Mouse (Mus musculus): ENCODE data around the gene Ptprz1. TPM values are rescaled to one million over a fixed set of nuclear protein-coding genes. Genes with fewer than 3 reads are reported as not detected.

The Ptprz1 gene
- polyA plus RNA-seq, 1 experiment from 2014 or later: 0.16 TPM

DNA sequence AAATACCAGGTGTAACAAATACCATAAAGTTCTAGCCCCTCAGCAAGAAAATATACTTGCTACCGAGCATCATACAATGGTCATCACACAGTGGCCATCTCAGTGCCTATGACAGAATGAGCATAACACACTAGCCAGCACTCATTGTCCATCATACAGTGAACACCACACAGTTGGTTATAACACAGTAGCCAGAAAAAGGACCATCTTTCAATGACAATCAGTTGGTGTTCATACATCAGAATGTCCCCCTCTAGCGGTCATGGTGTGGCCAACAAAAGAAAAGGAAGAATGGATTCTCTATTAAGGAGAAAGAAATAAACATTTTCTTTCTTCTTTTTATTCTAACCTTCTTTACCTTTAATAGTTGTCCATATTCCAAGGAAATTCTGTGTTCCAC is 92.8 kb downstream of the Ptprz1 start:
- no peak overlapping the region for H3K27ac ChIP-seq (ENCODE audit: low read depth, low read length)
- 50% methylated on average over 2 of the region's 2 CpGs for WGBS
- no peak for DNase-seq (ENCODE audit: low spot score)

GRCm38 (mm10) chr6:22983769-22984519 is 108.6 kb downstream of the Ptprz1 start:
- Histone ChIP-seq H3K27ac (ENCODE audit: low read depth, low read length) (no peak overlapping the region), H3K36me3 (ENCODE audit: control insufficient read depth, insufficient read depth, low read length) (no peaks in the 10 kb centered on the region), H3K9me3 (ENCODE audit: control insufficient read depth, low read length) (0 out of 2 replicates have a peak, but pooled peaks cover 3% of the 10 kb centered on the region), H3K4me3 (ENCODE audit: low read depth, low read length) (no peak overlapping the region), H3K4me1 (replicated peaks; ENCODE audit: control insufficient read depth, insufficient read depth, low read length) (no peaks in the 10 kb centered on the region), H3K9ac (ENCODE audit: low read depth, low read length) (no peak overlapping the region), H3K27me3 (replicated peaks; ENCODE audit: control insufficient read depth, insufficient read depth, low read length) (no peaks in the 10 kb centered on the region), H3K4me2 (no peak overlapping the region)
- 19% methylated on average over 9 of the region's 9 CpGs for WGBS
- no peak for DNase-seq (ENCODE audit: low spot score)
- ATAC-seq (replicated peaks; ENCODE audit: low FRiP score): no peak

More for the DNA sequence above, 92.8 kb downstream of the Ptprz1 start:
- H3K9me3 ChIP-seq (ENCODE audit: control insufficient read depth, low read length): no peaks in the 10 kb centered on the region
- no peaks in the 10 kb centered on the region for H3K27me3 ChIP-seq (replicated peaks; ENCODE audit: control insufficient read depth, insufficient read depth, low read length)
- H3K4me3 ChIP-seq (ENCODE audit: low read depth, low read length): no peak overlapping the region
- no peak for ATAC-seq (replicated peaks; ENCODE audit: low FRiP score)
- no peaks in the 10 kb centered on the region for H3K4me1 ChIP-seq (replicated peaks; ENCODE audit: control insufficient read depth, insufficient read depth, low read length)
- H3K4me2 ChIP-seq: no peak overlapping the region
- no peak overlapping the region for H3K9ac ChIP-seq (ENCODE audit: low read depth, low read length)
- H3K36me3 ChIP-seq (ENCODE audit: control insufficient read depth, insufficient read depth, low read length): no peaks in the 10 kb centered on the region

DNA sequence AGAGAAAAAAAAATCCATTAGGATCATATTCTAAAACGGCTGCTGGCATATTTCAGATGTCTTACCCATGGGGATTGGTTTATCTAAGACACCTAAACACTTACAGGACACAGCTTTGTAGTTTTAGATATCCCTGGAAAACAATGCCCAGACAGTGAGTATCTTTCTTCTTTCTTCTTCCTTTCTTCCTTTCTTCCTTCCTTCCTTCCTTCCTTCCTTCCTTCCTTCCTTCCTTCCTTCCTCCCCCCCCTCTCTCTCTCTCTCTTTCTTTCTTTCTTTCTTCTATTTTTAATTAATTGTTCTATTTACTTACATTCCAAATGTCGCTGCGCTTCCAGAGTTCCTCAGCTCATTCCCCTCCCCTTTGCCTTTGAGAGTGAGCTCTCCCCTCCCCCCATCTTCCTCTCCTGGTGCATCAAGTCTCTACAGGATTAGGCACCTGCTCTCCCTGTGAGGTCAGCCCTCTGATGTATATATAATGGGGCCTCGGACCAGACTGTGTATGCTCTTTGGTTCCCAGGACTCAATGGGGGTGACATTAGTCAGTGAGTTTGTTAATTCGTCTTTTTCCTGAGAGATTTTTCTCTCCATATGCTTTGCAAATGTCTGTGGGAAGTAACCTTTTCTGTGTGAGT is 109.3 kb downstream of the Ptprz1 start:
- no peak for ATAC-seq (replicated peaks; ENCODE audit: low FRiP score)
- Histone ChIP-seq H3K4me3 (ENCODE audit: low read depth, low read length) (no peak overlapping the region), H3K4me2 (no peak overlapping the region), H3K9ac (ENCODE audit: low read depth, low read length) (no peak overlapping the region), H3K4me1 (replicated peaks; ENCODE audit: control insufficient read depth, insufficient read depth, low read length) (no peaks in the 10 kb centered on the region), H3K36me3 (ENCODE audit: control insufficient read depth, insufficient read depth, low read length) (no peaks in the 10 kb centered on the region), H3K27ac (ENCODE audit: low read depth, low read length) (no peak overlapping the region), H3K9me3 (ENCODE audit: control insufficient read depth, low read length) (0 out of 2 replicates have a peak, but pooled peaks cover 3% of the 10 kb centered on the region), H3K27me3 (replicated peaks; ENCODE audit: control insufficient read depth, insufficient read depth, low read length) (no peaks in the 10 kb centered on the region)
- no peak for DNase-seq (ENCODE audit: low spot score)
- 18% methylated on average over 5 of the region's 5 CpGs for WGBS

DNA sequence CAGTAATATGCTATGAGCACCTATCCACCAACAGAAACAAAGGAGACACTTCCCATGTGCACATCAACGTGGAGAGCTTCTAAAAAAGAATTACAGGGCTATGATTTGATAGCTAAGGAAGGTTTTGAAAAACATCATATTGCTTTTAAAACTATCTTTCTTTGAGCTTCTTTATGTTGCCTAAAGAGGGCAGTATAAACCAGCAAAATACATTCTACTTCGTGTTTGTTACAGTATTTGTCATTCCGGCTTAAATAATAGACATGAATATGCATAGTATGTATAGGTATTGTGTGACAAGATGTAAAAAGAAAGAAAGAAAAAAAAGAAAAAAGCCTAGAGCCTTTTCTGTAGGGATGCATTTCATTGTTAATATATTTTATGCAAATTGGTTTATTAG is 127.8 kb downstream of the Ptprz1 start:
- no peak for ATAC-seq (replicated peaks; ENCODE audit: low FRiP score)
- H3K4me1 ChIP-seq (replicated peaks; ENCODE audit: control insufficient read depth, insufficient read depth, low read length): no peaks in the 10 kb centered on the region
- H3K9me3 ChIP-seq (ENCODE audit: control insufficient read depth, low read length): no peaks in the 10 kb centered on the region
- DNase-seq (ENCODE audit: low spot score): no peak
- no peak overlapping the region for H3K9ac ChIP-seq (ENCODE audit: low read depth, low read length)
- H3K4me3 ChIP-seq (ENCODE audit: low read depth, low read length): no peak overlapping the region
- no peaks in the 10 kb centered on the region for H3K27me3 ChIP-seq (replicated peaks; ENCODE audit: control insufficient read depth, insufficient read depth, low read length)
- no peak overlapping the region for H3K27ac ChIP-seq (ENCODE audit: low read depth, low read length)
- WGBS: 23% methylated on average over 3 of the region's 3 CpGs
- no peak overlapping the region for H3K4me2 ChIP-seq
- no peaks in the 10 kb centered on the region for H3K36me3 ChIP-seq (ENCODE audit: control insufficient read depth, insufficient read depth, low read length)

DNA sequence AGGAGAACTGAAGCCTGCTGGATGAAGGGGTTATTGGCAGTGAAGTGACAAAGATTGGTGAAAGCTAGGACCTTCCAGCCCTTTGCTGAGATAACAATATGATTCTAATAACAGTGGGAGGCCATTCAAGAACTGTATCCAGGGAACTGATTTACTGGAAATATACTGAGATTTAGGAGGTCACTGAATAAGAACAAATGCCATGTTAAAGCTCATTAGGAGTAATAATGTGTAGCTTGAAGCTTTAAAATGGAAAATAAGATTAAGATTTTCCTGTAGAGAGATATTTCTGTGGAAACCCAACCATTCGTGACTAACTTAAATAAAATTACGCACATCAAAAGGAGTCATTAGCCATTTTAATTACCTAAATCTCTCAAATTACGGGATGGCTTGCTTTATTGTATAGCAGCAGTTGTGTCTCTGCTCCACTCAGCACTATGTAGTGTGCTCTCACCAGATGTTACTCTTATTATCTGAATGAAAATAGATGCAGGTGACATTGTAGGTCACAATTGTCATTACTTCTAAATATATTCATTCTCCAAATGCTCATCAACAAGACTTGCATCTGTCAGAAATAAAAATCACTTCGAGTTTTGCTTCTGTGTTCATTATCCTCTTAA is 139.8 kb downstream of the Ptprz1 start:
- no peak for ATAC-seq (replicated peaks; ENCODE audit: low FRiP score)
- no peaks in the 10 kb centered on the region for H3K27me3 ChIP-seq (replicated peaks; ENCODE audit: control insufficient read depth, insufficient read depth, low read length)
- no peaks in the 10 kb centered on the region for H3K36me3 ChIP-seq (ENCODE audit: control insufficient read depth, insufficient read depth, low read length)
- no peak overlapping the region for H3K4me2 ChIP-seq
- 70% methylated on average over 4 of the region's 4 CpGs for WGBS
- no peaks in the 10 kb centered on the region for H3K9me3 ChIP-seq (ENCODE audit: control insufficient read depth, low read length)
- no peaks in the 10 kb centered on the region for H3K4me1 ChIP-seq (replicated peaks; ENCODE audit: control insufficient read depth, insufficient read depth, low read length)
- H3K9ac ChIP-seq (ENCODE audit: low read depth, low read length): no peak overlapping the region
- H3K4me3 ChIP-seq (ENCODE audit: low read depth, low read length): no peak overlapping the region
- no peak for DNase-seq (ENCODE audit: low spot score)
- no peak overlapping the region for H3K27ac ChIP-seq (ENCODE audit: low read depth, low read length)

- Histone ChIP-seq H3K9me3 (ENCODE audit: control insufficient read depth, low read length) (no peaks in the 10 kb centered on the region), H3K4me3 (ENCODE audit: low read depth, low read length) (no peak overlapping the region), H3K36me3 (ENCODE audit: control insufficient read depth, insufficient read depth, low read length) (no peaks in the 10 kb centered on the region), H3K4me1 (replicated peaks; ENCODE audit: control insufficient read depth, insufficient read depth, low read length) (no peaks in the 10 kb centered on the region), H3K4me2 (no peak overlapping the region), H3K27ac (ENCODE audit: low read depth, low read length) (no peak overlapping the region), H3K9ac (ENCODE audit: low read depth, low read length) (no peak overlapping the region), H3K27me3 (replicated peaks; ENCODE audit: control insufficient read depth, insufficient read depth, low read length) (no peaks in the 10 kb centered on the region)
- DNase-seq (ENCODE audit: low spot score) (no peak), ATAC-seq (replicated peaks; ENCODE audit: low FRiP score) (no peak)
- 72% methylated on average over 1 of the region's 1 CpGs for WGBS
Measured at GRCm38 (mm10) chr6:23028251-23028650, 152.9 kb downstream of the Ptprz1 start.

DNA sequence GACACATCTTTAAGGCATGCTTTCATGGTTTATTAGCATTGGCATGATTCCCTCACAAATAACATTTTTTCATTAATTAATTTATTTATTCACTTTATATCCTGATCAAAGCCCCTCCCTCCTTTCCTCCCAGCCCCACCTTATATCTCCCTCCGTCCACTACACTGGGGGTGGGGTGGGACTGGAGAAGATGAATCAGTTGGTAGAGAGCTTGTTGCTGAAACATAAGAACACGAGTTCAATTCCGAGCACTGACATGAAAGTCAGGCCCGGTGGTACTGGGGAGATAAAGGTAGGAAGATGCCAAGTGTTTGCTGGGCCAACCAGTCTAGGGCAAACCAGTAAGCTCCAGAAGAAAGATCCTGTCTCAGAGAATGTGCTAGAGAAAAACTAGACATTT is 173.5 kb downstream of the Ptprz1 start:
- ATAC-seq (replicated peaks; ENCODE audit: low FRiP score) (no peak), DNase-seq (ENCODE audit: low spot score) (no peak)
- H3K36me3 ChIP-seq (ENCODE audit: control insufficient read depth, insufficient read depth, low read length): no peaks in the 10 kb centered on the region
- no peak overlapping the region for H3K27ac ChIP-seq (ENCODE audit: low read depth, low read length)
- no peaks in the 10 kb centered on the region for H3K9me3 ChIP-seq (ENCODE audit: control insufficient read depth, low read length)
- no peaks in the 10 kb centered on the region for H3K27me3 ChIP-seq (replicated peaks; ENCODE audit: control insufficient read depth, insufficient read depth, low read length)
- no peak overlapping the region for H3K4me3 ChIP-seq (ENCODE audit: low read depth, low read length)
- H3K4me2 ChIP-seq: no peak overlapping the region
- H3K9ac ChIP-seq (ENCODE audit: low read depth, low read length): no peak overlapping the region
- 83% methylated on average over 4 of the region's 4 CpGs for WGBS
- no peaks in the 10 kb centered on the region for H3K4me1 ChIP-seq (replicated peaks; ENCODE audit: control insufficient read depth, insufficient read depth, low read length)

GRCm38 (mm10) chr6:23055734-23056133 is 180.4 kb downstream of the Ptprz1 start:
- no peak overlapping the region for H3K9ac ChIP-seq (ENCODE audit: low read depth, low read length)
- H3K36me3 ChIP-seq (ENCODE audit: control insufficient read depth, insufficient read depth, low read length): no peaks in the 10 kb centered on the region
- ATAC-seq (replicated peaks; ENCODE audit: low FRiP score) (no peak), DNase-seq (ENCODE audit: low spot score) (no peak)
- 84% methylated on average over 5 of the region's 5 CpGs for WGBS
- H3K4me3 ChIP-seq (ENCODE audit: low read depth, low read length): no peak overlapping the region
- H3K27me3 ChIP-seq (replicated peaks; ENCODE audit: control insufficient read depth, insufficient read depth, low read length): no peaks in the 10 kb centered on the region
- no peak overlapping the region for H3K27ac ChIP-seq (ENCODE audit: low read depth, low read length)
- no peaks in the 10 kb centered on the region for H3K4me1 ChIP-seq (replicated peaks; ENCODE audit: control insufficient read depth, insufficient read depth, low read length)
- H3K9me3 ChIP-seq (ENCODE audit: control insufficient read depth, low read length): no peaks in the 10 kb centered on the region
- no peak overlapping the region for H3K4me2 ChIP-seq

Data from liver, embryonic 11.5 days (tissue).